Mouse (Mus musculus) heart, adult 2 months (tissue): ENCODE data around the gene Prss36. TPM values are rescaled to one million over a fixed set of nuclear protein-coding genes. Genes with fewer than 3 reads are reported as not detected.

Source experiments
- DNase-seq, 2 experiments: peaks; one replicate each; pipeline ENCODE4 v3.0.0; 2021
- H3K27ac ChIP-seq: fragments of 200-600 bp; 2 replicates; pipeline ENCODE4 v1.8.1; 2022
- H3K27me3 ChIP-seq: fragments of 200-500 bp; 2 replicates; pipeline ENCODE4 v1.6.1; 2012; ENCODE audit warnings: mild to moderate bottlenecking, low read length, inconsistent platforms, mixed read lengths; ENCODE audit not compliant: control insufficient read depth, insufficient read depth
- H3K36me3 ChIP-seq: fragments of 200-500 bp; 2 replicates; pipeline ENCODE4 v1.6.1; 2012; ENCODE audit warnings: low read length, inconsistent platforms; ENCODE audit not compliant: control insufficient read depth, insufficient read depth
- H3K4me1 ChIP-seq: fragments of 200-500 bp; 2 replicates; pipeline ENCODE4 v1.6.1; 2011; ENCODE audit warnings: low read length; ENCODE audit not compliant: control insufficient read depth, insufficient read depth
- H3K4me3 ChIP-seq: fragments of 200-600 bp; 2 replicates; pipeline ENCODE4 v1.8.1; 2022
- H3K79me2 ChIP-seq: fragments of 200-500 bp; replicated peaks from 2 replicates; pipeline ENCODE4 v1.6.1; 2012; ENCODE audit warnings: mild to moderate bottlenecking, inconsistent platforms, low read length, moderate library complexity, mixed read lengths; ENCODE audit not compliant: control insufficient read depth, insufficient read depth
- H3K9ac ChIP-seq: fragments of 200-500 bp; 2 replicates; pipeline ENCODE4 v1.6.1; 2012; ENCODE audit warnings: low read depth, mild to moderate bottlenecking, control low read depth, inconsistent platforms, low read length, mixed read lengths
- CTCF ChIP-seq: fragments of 200-600 bp; IDR thresholded peaks from 2 replicates; pipeline ENCODE4 v1.8.1; 2022; ENCODE audit warnings: antibody characterized with exemption, mild to moderate bottlenecking, moderate library complexity
- EP300 ChIP-seq: fragments of 200-500 bp; IDR thresholded peaks from 2 replicates; pipeline ENCODE4 v1.6.1; 2011; ENCODE audit warnings: low read depth, low read length, control low read depth; ENCODE audit not compliant: insufficient read depth
- POLR2A ChIP-seq: fragments of 200-500 bp; IDR thresholded peaks from 2 replicates; pipeline ENCODE4 v1.6.1; 2011; ENCODE audit warnings: mild to moderate bottlenecking, low read depth, low read length, control low read depth; ENCODE audit not compliant: insufficient read depth
- WGBS: fragments of 180-500 bp; shearing (Covaris S2); methylation state at CpG from one replicate; pipeline ENCODE4 v1.1.7; 2018; 5-methylcytosine and 5-hydroxymethylcytosine counted together
- intact Hi-C: fragments of 180-260 bp; cut with DNase I; formaldehyde crosslinking; loops from one replicate; pipeline ENCODE4 v1.15.1; 2025
- polyA plus RNA-seq: library from polyadenylated mRNA; depleted of rRNA; stranded (reverse); fragments of >200 nt; gene quantifications from 2 replicates; pipeline ENCODE4 v1.2.3, GENCODE M21; 2012
- total RNA-seq, 2 experiments: library from RNA; stranded (reverse); gene quantifications; 2 replicates each; pipeline ENCODE4 v1.2.3; 2021

Prss36 gene
- total and polyA plus RNA-seq, 3 experiments: 6.0 to 21.4 (median 9.7) TPM

DNA sequence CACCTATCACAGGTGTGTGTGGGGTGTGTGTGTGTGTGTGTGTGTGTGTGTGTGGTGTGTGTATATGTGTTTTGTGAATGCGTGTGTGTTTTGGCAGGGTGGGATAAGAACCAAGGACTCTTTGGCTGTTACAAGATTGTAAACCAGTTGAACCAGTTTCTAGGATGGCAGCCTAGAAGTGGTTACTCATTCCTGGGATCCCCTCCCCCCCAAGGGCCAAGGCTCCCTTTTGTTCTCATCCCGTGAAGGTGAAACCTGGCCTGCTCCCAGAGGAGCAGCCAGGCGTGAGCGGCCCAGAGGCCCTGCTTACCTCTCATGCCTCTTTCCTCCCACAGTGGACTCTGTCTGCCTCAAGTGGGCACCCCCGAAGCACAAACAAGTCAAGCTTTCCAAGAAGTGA, 21.3 kb downstream of the Prss36 start:
- Histone ChIP-seq H3K4me3 (no peak overlapping the region), H3K27me3 (peaks cover 2% of the 10 kb centered on the region; the same call in 1 of the 2 replicates), H3K4me1 (no peaks in the 10 kb centered on the region), H3K79me2 (no peaks in the 10 kb centered on the region), H3K27ac (no peak overlapping the region), H3K36me3 (no peaks in the 10 kb centered on the region), H3K9ac (no peak overlapping the region)
- no peak for DNase-seq
- WGBS: 85% methylated on average over 5 of the region's 5 CpGs
- no peak for TF ChIP-seq EP300
- TF ChIP-seq CTCF: no peak
- TF ChIP-seq POLR2A: no peak
- intact Hi-C loops: no loop called here

DNA sequence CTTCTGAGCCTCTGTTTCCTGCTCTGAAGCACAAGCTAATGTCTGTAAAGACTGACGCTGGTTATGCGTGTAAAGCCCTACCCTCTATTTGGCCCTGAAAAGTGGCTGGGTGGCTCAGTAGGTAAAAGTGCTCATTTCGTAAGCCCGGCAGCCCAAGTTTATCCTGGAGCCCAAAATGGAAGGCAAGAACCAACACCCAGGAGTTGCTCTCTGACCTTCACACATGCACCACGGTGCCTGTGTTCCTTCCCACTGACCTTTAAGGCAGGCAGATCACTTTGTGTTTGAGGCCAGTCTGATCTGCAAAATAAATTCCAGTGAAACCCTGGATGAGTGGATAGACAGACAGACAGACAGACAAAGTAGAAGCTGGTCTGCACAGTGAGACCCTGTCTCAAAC, 22.8 kb downstream of the Prss36 start:
- Histone ChIP-seq H3K9ac (no peak overlapping the region), H3K4me1 (no peaks in the 10 kb centered on the region), H3K79me2 (no peaks in the 10 kb centered on the region), H3K36me3 (no peaks in the 10 kb centered on the region), H3K27ac (no peak overlapping the region), H3K4me3 (no peak overlapping the region), H3K27me3 (peaks cover 2% of the 10 kb centered on the region; the same call in 1 of the 2 replicates)
- intact Hi-C loops: no loop called here
- WGBS: 91% methylated on average over 5 of the region's 5 CpGs
- DNase-seq: no peak
- TF ChIP-seq POLR2A (no peak), EP300 (no peak), CTCF (no peak)

DNA sequence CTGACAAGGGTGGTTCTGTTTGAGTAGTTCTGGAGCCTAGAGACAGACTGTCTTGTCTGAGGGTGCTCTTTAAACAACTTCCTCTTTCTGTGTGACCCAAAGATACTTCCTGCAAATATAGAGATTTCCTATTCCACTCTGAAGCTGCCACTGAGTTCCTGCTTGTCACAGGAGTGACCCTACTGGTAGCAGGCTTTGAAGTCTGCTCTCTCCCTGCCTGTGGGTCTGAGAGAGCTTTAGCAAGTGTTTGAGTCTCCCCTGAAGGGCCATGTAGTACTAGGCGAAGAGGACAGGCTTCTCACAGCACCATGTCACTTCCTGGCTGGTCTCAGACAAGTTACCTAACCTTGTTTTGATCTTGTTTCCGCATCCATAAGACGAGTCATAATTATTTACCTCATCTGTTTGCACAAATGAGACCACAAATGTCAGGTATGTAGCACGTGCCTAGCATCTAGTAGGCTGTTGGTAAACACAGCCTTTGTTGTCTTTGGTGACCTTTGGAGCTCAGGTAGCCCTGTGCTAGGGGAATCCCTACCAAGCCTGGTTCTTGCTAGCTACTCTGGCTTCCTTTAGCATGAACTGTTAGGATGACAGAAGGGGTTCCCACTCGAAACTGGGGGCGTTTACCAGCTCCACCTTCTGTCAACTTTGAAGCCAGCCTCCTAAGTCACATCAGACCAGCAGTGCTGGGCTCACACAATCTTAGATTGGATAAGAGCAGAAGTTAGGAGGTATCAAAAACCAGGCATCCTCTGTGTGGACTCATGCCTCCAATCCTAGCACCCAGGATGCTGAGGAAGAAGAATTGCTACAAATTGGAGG, 23.9 kb downstream of the Prss36 start:
- H3K4me3 ChIP-seq: no peak overlapping the region
- H3K4me1 ChIP-seq: no peaks in the 10 kb centered on the region
- H3K27ac ChIP-seq: no peak overlapping the region
- whole genome bisulfite sequencing: 77% methylated on average over 6 of the region's 6 CpGs
- DNase-seq: no peak
- no peaks in the 10 kb centered on the region for H3K79me2 ChIP-seq
- no peak overlapping the region for H3K9ac ChIP-seq
- intact Hi-C loops: no loop called here
- H3K36me3 ChIP-seq: no peaks in the 10 kb centered on the region
- no peaks in the 10 kb centered on the region for H3K27me3 ChIP-seq
- TF ChIP-seq EP300 (no peak), CTCF (no peak), POLR2A (no peak)

DNA sequence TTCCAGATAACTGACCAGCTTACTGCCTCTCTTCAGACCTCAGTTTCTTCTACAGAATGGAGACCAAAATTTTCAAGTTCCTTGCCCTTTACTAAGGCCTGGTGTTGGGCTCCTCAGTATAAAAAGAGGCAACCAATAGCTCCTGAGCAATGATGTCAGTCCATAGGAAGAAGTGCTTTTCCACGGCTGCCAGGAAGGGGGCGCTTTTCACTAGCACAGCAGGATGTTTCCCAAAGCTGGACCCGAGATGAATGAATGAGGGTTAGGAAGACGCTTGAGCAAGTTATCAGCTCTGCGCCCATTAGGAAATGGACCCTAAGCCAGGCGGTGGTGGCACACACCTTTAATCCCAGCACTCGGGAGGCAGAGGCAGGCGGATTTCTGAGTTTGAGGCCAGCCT, 25.0 kb downstream of the Prss36 start:
- H3K4me1 ChIP-seq: no peaks in the 10 kb centered on the region
- intact Hi-C loops: no loop called here

DNA sequence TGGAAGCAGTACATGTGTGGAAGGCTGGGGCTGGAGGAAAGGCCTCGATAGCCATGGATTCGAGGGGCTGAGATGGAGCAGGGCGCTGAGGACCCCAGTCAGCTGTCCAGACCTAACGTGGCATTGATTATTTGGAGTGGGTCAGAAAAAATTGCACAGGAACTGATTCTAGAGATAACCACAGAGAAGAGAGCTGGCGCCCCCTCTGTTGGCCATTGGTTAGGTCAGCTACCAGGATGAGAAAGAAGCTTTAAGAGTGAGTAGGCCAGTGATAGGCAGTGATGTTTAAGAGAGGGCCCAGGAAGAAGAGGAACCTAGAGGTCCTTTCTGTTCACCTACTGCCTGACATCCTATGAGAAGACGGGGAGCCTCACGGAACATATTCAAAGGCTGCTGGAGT, 27.2 kb downstream of the Prss36 start:
- TF ChIP-seq CTCF (peak; percentile 50), EP300 (no peak)

More for the DNA sequence above, 25.0 kb downstream of the Prss36 start:
- Histone ChIP-seq H3K27me3 (no peaks in the 10 kb centered on the region), H3K4me3 (no peak overlapping the region), H3K79me2 (no peaks in the 10 kb centered on the region), H3K27ac (no peak overlapping the region), H3K9ac (no peak overlapping the region), H3K36me3 (no peaks in the 10 kb centered on the region)
- WGBS: 57% methylated on average over 8 of the region's 8 CpGs
- no peak for DNase-seq
- no peak for TF ChIP-seq EP300
- peak; percentile 49 for TF ChIP-seq CTCF

DNA sequence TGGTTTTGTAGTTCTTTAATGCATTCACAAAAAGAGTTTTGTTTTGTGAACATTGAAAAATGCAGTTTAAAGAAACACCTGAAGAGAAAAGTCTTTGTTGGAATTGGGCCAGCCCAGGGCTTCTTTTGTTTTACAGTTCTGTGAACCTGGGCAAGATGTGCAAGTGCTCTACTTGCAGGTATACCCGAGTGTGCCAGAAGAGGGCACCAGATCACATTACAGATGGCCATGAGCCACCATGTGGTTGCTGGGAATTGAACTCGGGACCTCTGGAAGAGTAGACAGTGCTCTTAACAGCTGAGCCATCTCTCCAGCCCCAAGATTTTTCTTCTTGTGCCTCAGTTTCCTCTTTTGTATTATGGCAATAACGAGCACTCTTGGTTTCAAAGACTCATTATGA, 28.3 kb downstream of the Prss36 start:
- TF ChIP-seq EP300 (no peak), POLR2A (no peak), CTCF (peak; percentile 74)
- no peak overlapping the region for H3K27ac ChIP-seq
- intact Hi-C loops: loop anchor here (5.0 kb wide), 1 partner anchor 121 kb away; no protein-coding TSS in a partner anchor
- H3K79me2 ChIP-seq: no peaks in the 10 kb centered on the region
- no peak overlapping the region for H3K4me3 ChIP-seq
- no peaks in the 10 kb centered on the region for H3K4me1 ChIP-seq
- H3K36me3 ChIP-seq: no peaks in the 10 kb centered on the region
- peak in 1 of 2 experiments; percentile 35 for DNase-seq
- H3K9ac ChIP-seq: no peak overlapping the region
- no peaks in the 10 kb centered on the region for H3K27me3 ChIP-seq
- 56% methylated on average over 3 of the region's 3 CpGs for WGBS

More for the DNA sequence above, 27.2 kb downstream of the Prss36 start:
- intact Hi-C loops: loop anchor here (5.0 kb wide), 1 partner anchor 122 kb away; no protein-coding TSS in a partner anchor
- no peak overlapping the region for H3K27ac ChIP-seq
- 80% methylated on average over 7 of the region's 7 CpGs for whole genome bisulfite sequencing
- no peak overlapping the region for H3K4me3 ChIP-seq
- no peak for DNase-seq
- no peaks in the 10 kb centered on the region for H3K36me3 ChIP-seq
- no peaks in the 10 kb centered on the region for H3K4me1 ChIP-seq
- H3K27me3 ChIP-seq: no peaks in the 10 kb centered on the region
- no peaks in the 10 kb centered on the region for H3K79me2 ChIP-seq
- H3K9ac ChIP-seq: no peak overlapping the region
